Mouse (Mus musculus): ENCODE data around the gene Ppp1r17.

DNA sequence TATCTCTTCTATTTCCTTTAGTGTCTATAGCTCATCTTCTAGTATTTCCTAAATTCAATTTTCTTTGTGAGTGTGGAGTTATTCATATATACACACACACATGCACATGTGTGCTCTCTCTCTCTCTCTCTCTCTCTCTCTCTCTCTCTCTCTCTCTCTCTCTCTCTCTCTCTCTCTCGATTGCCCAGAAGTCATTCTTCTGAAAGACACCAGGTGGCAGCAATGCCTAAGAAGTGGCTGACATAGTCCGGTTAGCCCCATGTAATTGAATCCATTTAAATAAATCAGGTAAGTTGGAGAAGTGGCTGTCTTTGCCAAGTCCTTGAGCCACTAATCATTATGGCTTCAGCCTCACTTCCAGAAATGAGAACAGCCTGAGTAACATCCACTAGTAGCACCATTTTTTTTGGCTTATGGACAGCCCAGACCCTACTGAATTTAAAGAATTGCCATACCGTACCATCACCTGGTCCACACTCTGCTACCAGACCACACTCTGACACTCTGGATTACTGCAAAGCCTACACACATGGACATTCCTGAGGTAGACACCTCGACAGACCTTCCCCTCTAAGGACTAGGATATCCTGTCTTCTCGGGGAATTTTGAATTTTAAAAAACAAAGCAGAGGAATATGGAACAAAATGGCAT is 49.5 kb downstream of the Ppp1r17 start:
- peak; percentile 85 for TF ChIP-seq CTCF (IDR thresholded peaks at IDR 0.05; ENCODE audit: low read depth)
- no peak for TF ChIP-seq EP300 (optimal IDR thresholded peaks at IDR 0.05)
